Mouse (Mus musculus) intestine, embryonic 14.5 days (tissue): ENCODE measurements at regions not wholly inside any gene's neighbourhood (a gene's known extent, or its start where the extent isn't known, plus 50 kb on each side); places are given as distances from the start of the nearest gene placed in this dataset.

Experiments used
- ATAC-seq: fragments of 200-750 bp; cut with Nextera tagmentation; replicated peaks from 2 replicates; pipeline ENCODE4 v1.8.0; 2017; ENCODE audit warnings: low read depth, moderate number of reproducible peaks, moderate TSS enrichment, moderate library complexity; ENCODE audit not compliant: low FRiP score, low TSS enrichment
- DNase-seq: peaks from one replicate; pipeline ENCODE4 v3.0.0-alpha.2; 2018; ENCODE audit warnings: low spot score
- H3K27ac ChIP-seq: fragments of 300-500 bp; sonication (generic); 2 replicates; pipeline ENCODE4 v1.5.1; 2014; ENCODE audit warnings: low read depth, mild to moderate bottlenecking, control low read depth
- H3K27me3 ChIP-seq: fragments of 300-500 bp; sonication (generic); replicated peaks from 2 replicates; pipeline ENCODE4 v1.6.1; 2014; ENCODE audit warnings: low read length, control low read depth; ENCODE audit not compliant: control insufficient read depth, insufficient read depth
- H3K36me3 ChIP-seq: fragments of 300-500 bp; sonication (generic); 2 replicates; pipeline ENCODE4 v1.6.1; 2014; ENCODE audit warnings: low read length, control low read depth; ENCODE audit not compliant: control insufficient read depth, insufficient read depth
- H3K4me1 ChIP-seq: fragments of 300-500 bp; sonication (generic); replicated peaks from 2 replicates; pipeline ENCODE4 v1.6.1; 2014; ENCODE audit warnings: low read length, control low read depth, mixed read lengths; ENCODE audit not compliant: control insufficient read depth, insufficient read depth
- H3K4me2 ChIP-seq: fragments of 300-500 bp; sonication (generic); 2 replicates; pipeline ENCODE4 v1.6.1; 2014; ENCODE audit warnings: low read length
- H3K4me3 ChIP-seq: fragments of 300-500 bp; sonication (generic); 2 replicates; pipeline ENCODE4 v1.5.1; 2014; ENCODE audit warnings: low read depth, low read length, control low read depth, mixed read lengths
- H3K9ac ChIP-seq: fragments of 300-500 bp; sonication (generic); 2 replicates; pipeline ENCODE4 v1.6.1; 2014; ENCODE audit warnings: mild to moderate bottlenecking, low read length
- H3K9me3 ChIP-seq: fragments of 300-500 bp; sonication (generic); 2 replicates; pipeline ENCODE4 v1.6.1; 2016; ENCODE audit warnings: low read length, control low read depth; ENCODE audit not compliant: control insufficient read depth
- WGBS: fragments of 180-500 bp; shearing (Covaris S2); extraction: QIAGEN DNeasy Blood & Tissue Kit; methylation state at CpG from one replicate; pipeline ENCODE4 v1.1.7; 2014; 5-methylcytosine and 5-hydroxymethylcytosine counted together

- no peaks in the 10 kb centered on the region for H3K4me1 ChIP-seq
- H3K9me3 ChIP-seq, result no peaks in the 10 kb centered on the region
- no peaks in the 10 kb centered on the region for H3K27me3 ChIP-seq
- H3K27ac ChIP-seq, result no peak overlapping the region
- no peaks in the 10 kb centered on the region for H3K36me3 ChIP-seq
- no peak for DNase-seq
- WGBS, result 88% methylated on average over 6 of the region's 6 CpGs
- H3K4me2 ChIP-seq, result no peak overlapping the region
- no peak overlapping the region for H3K4me3 ChIP-seq
- no peak for ATAC-seq
- no peak overlapping the region for H3K9ac ChIP-seq
Measured at GRCm38 (mm10) chr19:19220826-19221225, 109.8 kb upstream of the Rorb start.

GRCm38 (mm10) chr19:19219352-19219751 is 108.4 kb upstream of the Rorb start:
- no peaks in the 10 kb centered on the region for H3K4me1 ChIP-seq
- H3K9me3 ChIP-seq, result no peaks in the 10 kb centered on the region
- whole genome bisulfite sequencing, result 54% methylated on average over 2 of the region's 2 CpGs
- no peak for ATAC-seq
- H3K36me3 ChIP-seq, result no peaks in the 10 kb centered on the region
- H3K4me3 ChIP-seq, result no peak overlapping the region
- H3K27ac ChIP-seq, result no peak overlapping the region
- no peak overlapping the region for H3K9ac ChIP-seq
- DNase-seq, result no peak
- no peak overlapping the region for H3K4me2 ChIP-seq
- no peaks in the 10 kb centered on the region for H3K27me3 ChIP-seq

GRCm38 (mm10) chr19:19218700-19219099 is 107.7 kb upstream of the Rorb start:
- H3K9me3 ChIP-seq, result no peaks in the 10 kb centered on the region
- no peaks in the 10 kb centered on the region for H3K36me3 ChIP-seq
- no peak overlapping the region for H3K4me3 ChIP-seq
- no peak overlapping the region for H3K9ac ChIP-seq
- ATAC-seq (no peak), DNase-seq (no peak)
- no peaks in the 10 kb centered on the region for H3K4me1 ChIP-seq
- 65% methylated on average over 3 of the region's 3 CpGs for WGBS
- no peaks in the 10 kb centered on the region for H3K27me3 ChIP-seq
- H3K27ac ChIP-seq, result no peak overlapping the region
- no peak overlapping the region for H3K4me2 ChIP-seq

GRCm38 (mm10) chr19:19199534-19199933 is 88.5 kb upstream of the Rorb start:
- no peaks in the 10 kb centered on the region for H3K9me3 ChIP-seq
- no peaks in the 10 kb centered on the region for H3K27me3 ChIP-seq
- H3K4me2 ChIP-seq, result no peak overlapping the region
- WGBS, result 76% methylated on average over 8 of the region's 8 CpGs
- no peaks in the 10 kb centered on the region for H3K4me1 ChIP-seq
- no peak for DNase-seq
- ATAC-seq, result no peak
- no peak overlapping the region for H3K27ac ChIP-seq
- H3K36me3 ChIP-seq, result no peaks in the 10 kb centered on the region
- no peak overlapping the region for H3K9ac ChIP-seq
- H3K4me3 ChIP-seq, result no peak overlapping the region

GRCm38 (mm10) chr19:19198780-19199179 is 87.8 kb upstream of the Rorb start:
- H3K4me2 ChIP-seq, result no peak overlapping the region
- H3K4me3 ChIP-seq, result no peak overlapping the region
- H3K4me1 ChIP-seq, result no peaks in the 10 kb centered on the region
- no peaks in the 10 kb centered on the region for H3K27me3 ChIP-seq
- 67% methylated on average over 3 of the region's 3 CpGs for WGBS
- no peaks in the 10 kb centered on the region for H3K36me3 ChIP-seq
- no peak overlapping the region for H3K27ac ChIP-seq
- no peak overlapping the region for H3K9ac ChIP-seq
- DNase-seq (no peak), ATAC-seq (no peak)
- H3K9me3 ChIP-seq, result no peaks in the 10 kb centered on the region

- Histone ChIP-seq H3K9me3 (no peaks in the 10 kb centered on the region), H3K36me3 (no peaks in the 10 kb centered on the region), H3K27me3 (no peaks in the 10 kb centered on the region), H3K4me3 (no peak overlapping the region), H3K4me1 (no peaks in the 10 kb centered on the region), H3K27ac (no peak overlapping the region), H3K9ac (no peak overlapping the region), H3K4me2 (no peak overlapping the region)
- DNase-seq (peak; percentile 53), ATAC-seq (peak; percentile 74; the same call in 1 of the 2 replicates)
- 29% methylated on average over 10 of the region's 10 CpGs for WGBS
Measured at GRCm38 (mm10) chr19:19194728-19195127, 83.7 kb upstream of the Rorb start.

GRCm38 (mm10) chr19:19194306-19194705 is 83.3 kb upstream of the Rorb start:
- Histone ChIP-seq H3K27me3 (no peaks in the 10 kb centered on the region), H3K4me2 (no peak overlapping the region), H3K27ac (no peak overlapping the region), H3K4me1 (no peaks in the 10 kb centered on the region), H3K9ac (no peak overlapping the region), H3K9me3 (no peaks in the 10 kb centered on the region), H3K36me3 (no peaks in the 10 kb centered on the region), H3K4me3 (no peak overlapping the region)
- ATAC-seq (0 out of 2 replicates have a peak, but pooled peaks have one; percentile 19), DNase-seq (no peak)
- 42% methylated on average over 5 of the region's 5 CpGs for WGBS

GRCm38 (mm10) chr19:19172767-19173166 is 61.8 kb upstream of the Rorb start:
- H3K4me3 ChIP-seq, result no peak overlapping the region
- no peak overlapping the region for H3K4me2 ChIP-seq
- ATAC-seq (no peak), DNase-seq (no peak)
- H3K4me1 ChIP-seq, result no peaks in the 10 kb centered on the region
- H3K27me3 ChIP-seq, result no peaks in the 10 kb centered on the region
- 65% methylated on average over 1 of the region's 1 CpGs for WGBS
- H3K36me3 ChIP-seq, result no peaks in the 10 kb centered on the region
- no peak overlapping the region for H3K27ac ChIP-seq
- no peak overlapping the region for H3K9ac ChIP-seq
- no peaks in the 10 kb centered on the region for H3K9me3 ChIP-seq

GRCm38 (mm10) chr19:19170807-19171206 is 59.8 kb upstream of the Rorb start:
- DNase-seq, result no peak
- no peak for ATAC-seq
- Histone ChIP-seq H3K27me3 (no peaks in the 10 kb centered on the region), H3K4me1 (no peaks in the 10 kb centered on the region), H3K9ac (no peak overlapping the region), H3K27ac (no peak overlapping the region), H3K36me3 (no peaks in the 10 kb centered on the region), H3K4me2 (no peak overlapping the region), H3K4me3 (no peak overlapping the region), H3K9me3 (no peaks in the 10 kb centered on the region)
- WGBS, result 92% methylated on average over 3 of the region's 3 CpGs
